Mouse (Mus musculus): ENCODE data around the gene Ccdc141. TPM values are rescaled to one million over a fixed set of nuclear protein-coding genes. Genes with fewer than 3 reads are reported as not detected.
A peak's percentile ranks its signal among the peaks of the same experiment; 100 is the strongest.

Ccdc141 gene
- total and polyA plus RNA-seq, 2 experiments from 2014 or later, result 7.3 to 18.6 TPM

- H3K36me3 ChIP-seq (ENCODE audit: insufficient read depth), result no peaks in the 10 kb centered on the region
- no peaks in the 10 kb centered on the region for H3K9me3 ChIP-seq (ENCODE audit: low read length)
- H3K4me3 ChIP-seq (ENCODE audit: low read depth, low read length), result no peak overlapping the region
- H3K27me3 ChIP-seq (ENCODE audit: insufficient read depth, low read length), result no peaks in the 10 kb centered on the region
- ATAC-seq (0 out of 2 replicates have a peak, but pooled peaks have one; percentile 14), DNase-seq (no peak)
- H3K9ac ChIP-seq, result no peak overlapping the region
- no peaks in the 10 kb centered on the region for H3K4me1 ChIP-seq (ENCODE audit: insufficient read depth)
- H3K27ac ChIP-seq (ENCODE audit: low read depth, low read length), result no peak overlapping the region
- WGBS, result 68% methylated on average over 3 of the region's 3 CpGs
- no peak overlapping the region for H3K4me2 ChIP-seq (ENCODE audit: low read depth)
- no peak for TF ChIP-seq CTCF (IDR thresholded peaks at IDR 0.05; ENCODE audit: low read depth)
Observed at GRCm38 (mm10) chr2:77042912-77043311, 127.5 kb downstream of the Ccdc141 start.

GRCm38 (mm10) chr2:77039683-77040082 is 130.8 kb downstream of the Ccdc141 start:
- WGBS, result 66% methylated on average over 3 of the region's 3 CpGs
- H3K27ac ChIP-seq (ENCODE audit: low read depth, low read length), result 0 out of 2 replicates have a peak overlapping the region, but pooled peaks have one; percentile 57
- ATAC-seq, result peak; percentile 61; the same call in 1 of the 2 replicates

GRCm38 (mm10) chr2:77039281-77039680 is 131.2 kb downstream of the Ccdc141 start:
- H3K27ac ChIP-seq (ENCODE audit: low read depth, low read length), result peak overlapping the region; percentile 57; the same call in 1 of the 2 replicates
- 80% methylated on average over 4 of the region's 4 CpGs for WGBS
- H3K4me2 ChIP-seq (ENCODE audit: low read depth), result no peak overlapping the region
- H3K9me3 ChIP-seq (ENCODE audit: low read length), result no peaks in the 10 kb centered on the region
- H3K4me1 ChIP-seq (ENCODE audit: insufficient read depth), result no peaks in the 10 kb centered on the region
- ATAC-seq (peak; percentile 42; the same call in 1 of the 2 replicates), DNase-seq (no peak)
- no peaks in the 10 kb centered on the region for H3K27me3 ChIP-seq (ENCODE audit: insufficient read depth, low read length)
- H3K4me3 ChIP-seq (ENCODE audit: low read depth, low read length), result no peak overlapping the region
- TF ChIP-seq CTCF (IDR thresholded peaks at IDR 0.05; ENCODE audit: low read depth), result no peak
- H3K36me3 ChIP-seq (ENCODE audit: insufficient read depth), result no peaks in the 10 kb centered on the region
- H3K9ac ChIP-seq, result no peak overlapping the region

More at GRCm38 (mm10) chr2:77039683-77040082, 130.8 kb downstream of the Ccdc141 start:
- Histone ChIP-seq H3K9ac (no peak overlapping the region), H3K4me2 (ENCODE audit: low read depth) (no peak overlapping the region), H3K9me3 (ENCODE audit: low read length) (no peaks in the 10 kb centered on the region), H3K36me3 (ENCODE audit: insufficient read depth) (no peaks in the 10 kb centered on the region), H3K4me3 (ENCODE audit: low read depth, low read length) (no peak overlapping the region), H3K4me1 (ENCODE audit: insufficient read depth) (no peaks in the 10 kb centered on the region), H3K27me3 (ENCODE audit: insufficient read depth, low read length) (no peaks in the 10 kb centered on the region)
- no peak for TF ChIP-seq CTCF (IDR thresholded peaks at IDR 0.05; ENCODE audit: low read depth)
- DNase-seq, result no peak

- H3K4me3 ChIP-seq (ENCODE audit: low read depth, low read length), result no peak overlapping the region
- ATAC-seq (no peak), DNase-seq (no peak)
- H3K9me3 ChIP-seq (ENCODE audit: low read length), result no peaks in the 10 kb centered on the region
- no peaks in the 10 kb centered on the region for H3K4me1 ChIP-seq (ENCODE audit: insufficient read depth)
- no peak overlapping the region for H3K9ac ChIP-seq
- no peaks in the 10 kb centered on the region for H3K36me3 ChIP-seq (ENCODE audit: insufficient read depth)
- H3K27ac ChIP-seq (ENCODE audit: low read depth, low read length), result no peak overlapping the region
- no peaks in the 10 kb centered on the region for H3K27me3 ChIP-seq (ENCODE audit: insufficient read depth, low read length)
- no peak for TF ChIP-seq CTCF (IDR thresholded peaks at IDR 0.05; ENCODE audit: low read depth)
- H3K4me2 ChIP-seq (ENCODE audit: low read depth), result no peak overlapping the region
- WGBS, result 90% methylated on average over 10 of the region's 10 CpGs
Observed at GRCm38 (mm10) chr2:77037211-77037610, 133.2 kb downstream of the Ccdc141 start.

GRCm38 (mm10) chr2:77034112-77034511 is 136.3 kb downstream of the Ccdc141 start:
- Histone ChIP-seq H3K36me3 (ENCODE audit: insufficient read depth) (no peaks in the 10 kb centered on the region), H3K27ac (ENCODE audit: low read depth, low read length) (no peak overlapping the region), H3K9ac (no peak overlapping the region), H3K27me3 (ENCODE audit: insufficient read depth, low read length) (no peaks in the 10 kb centered on the region), H3K4me1 (ENCODE audit: insufficient read depth) (no peaks in the 10 kb centered on the region), H3K4me2 (ENCODE audit: low read depth) (no peak overlapping the region), H3K4me3 (ENCODE audit: low read depth, low read length) (no peak overlapping the region), H3K9me3 (ENCODE audit: low read length) (no peaks in the 10 kb centered on the region)
- peak; percentile 34 for ATAC-seq
- no peak for TF ChIP-seq CTCF (IDR thresholded peaks at IDR 0.05; ENCODE audit: low read depth)
- no peak for DNase-seq
- 72% methylated on average over 4 of the region's 4 CpGs for WGBS

GRCm38 (mm10) chr2:77033322-77034060 is 136.9 kb downstream of the Ccdc141 start:
- H3K9me3 ChIP-seq (ENCODE audit: low read length), result no peaks in the 10 kb centered on the region
- ATAC-seq (no peak), DNase-seq (no peak)
- no peak for TF ChIP-seq CTCF (IDR thresholded peaks at IDR 0.05; ENCODE audit: low read depth)
- H3K4me3 ChIP-seq (ENCODE audit: low read depth, low read length), result no peak overlapping the region
- no peaks in the 10 kb centered on the region for H3K36me3 ChIP-seq (ENCODE audit: insufficient read depth)
- no peak overlapping the region for H3K27ac ChIP-seq (ENCODE audit: low read depth, low read length)
- H3K4me2 ChIP-seq (ENCODE audit: low read depth), result no peak overlapping the region
- no peak overlapping the region for H3K9ac ChIP-seq
- no peaks in the 10 kb centered on the region for H3K27me3 ChIP-seq (ENCODE audit: insufficient read depth, low read length)
- no peaks in the 10 kb centered on the region for H3K4me1 ChIP-seq (ENCODE audit: insufficient read depth)
- WGBS, result 84% methylated on average over 13 of the region's 13 CpGs

GRCm38 (mm10) chr2:77020649-77021048 is 149.8 kb downstream of the Ccdc141 start:
- Histone ChIP-seq H3K9me3 (ENCODE audit: low read length) (no peaks in the 10 kb centered on the region), H3K9ac (no peak overlapping the region), H3K36me3 (ENCODE audit: insufficient read depth) (no peaks in the 10 kb centered on the region), H3K4me1 (ENCODE audit: insufficient read depth) (no peaks in the 10 kb centered on the region), H3K27me3 (ENCODE audit: insufficient read depth, low read length) (no peaks in the 10 kb centered on the region), H3K4me2 (ENCODE audit: low read depth) (no peak overlapping the region), H3K27ac (ENCODE audit: low read depth, low read length) (no peak overlapping the region), H3K4me3 (ENCODE audit: low read depth, low read length) (no peak overlapping the region)
- DNase-seq (no peak), ATAC-seq (no peak)
- WGBS, result 88% methylated on average over 2 of the region's 2 CpGs
- no peak for TF ChIP-seq CTCF (IDR thresholded peaks at IDR 0.05; ENCODE audit: low read depth)

Measured in forebrain, postnatal 0 days (tissue).